Mouse (Mus musculus): ENCODE results near the gene Txndc5.

DNA sequence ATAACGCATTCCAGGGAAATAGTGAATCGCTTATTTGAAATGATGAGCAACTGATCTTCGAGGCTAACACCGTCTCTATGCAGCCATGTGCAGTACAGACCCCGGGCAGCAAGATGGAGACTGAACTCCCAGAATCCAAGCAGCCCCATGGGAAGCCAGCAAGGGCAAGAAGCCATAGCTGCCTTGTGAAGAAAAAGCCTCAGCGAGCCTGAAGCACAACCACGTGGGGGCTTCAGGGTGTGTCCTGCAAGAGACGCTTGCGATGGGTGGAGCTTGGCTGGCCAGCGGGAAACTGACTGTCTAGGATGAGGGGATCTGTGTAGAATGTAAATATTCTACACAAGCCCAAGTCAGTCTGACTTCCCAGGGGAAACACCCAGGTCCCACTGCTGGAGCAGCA is 16.6 kb downstream of the Txndc5 start:
- TF ChIP-seq CTCF (IDR thresholded peaks at IDR 0.05; ENCODE audit: low read depth) (no peak), EP300 (IDR thresholded peaks at IDR 0.05; ENCODE audit: low read depth) (no peak)
